Mouse (Mus musculus) thymus, adult 2 months (tissue): Measurements from ENCODE around the gene Trp53rka.
"Not testable (repeated sequence)": the region's sequence is repeated elsewhere in the genome, so short reads cannot be mapped to it uniquely, and the experiment has no call there.

Experiments used
- CTCF ChIP-seq: fragments of 200-500 bp; IDR thresholded peaks from 2 replicates; pipeline ENCODE4 v1.5.1; 2012; ENCODE audit warnings: mild to moderate bottlenecking, control low read depth, low read length, moderate library complexity, borderline replicate concordance; ENCODE audit not compliant: control insufficient read depth, poor library complexity, insufficient read depth; ENCODE audit errors: extremely low read depth
- POLR2A ChIP-seq: fragments of 200-500 bp; IDR thresholded peaks from 2 replicates; pipeline ENCODE4 v1.6.1; 2012; ENCODE audit warnings: mild to moderate bottlenecking, low read length, control low read depth, moderate library complexity; ENCODE audit not compliant: control insufficient read depth, poor library complexity, insufficient read depth; ENCODE audit errors: extremely low read depth

DNA sequence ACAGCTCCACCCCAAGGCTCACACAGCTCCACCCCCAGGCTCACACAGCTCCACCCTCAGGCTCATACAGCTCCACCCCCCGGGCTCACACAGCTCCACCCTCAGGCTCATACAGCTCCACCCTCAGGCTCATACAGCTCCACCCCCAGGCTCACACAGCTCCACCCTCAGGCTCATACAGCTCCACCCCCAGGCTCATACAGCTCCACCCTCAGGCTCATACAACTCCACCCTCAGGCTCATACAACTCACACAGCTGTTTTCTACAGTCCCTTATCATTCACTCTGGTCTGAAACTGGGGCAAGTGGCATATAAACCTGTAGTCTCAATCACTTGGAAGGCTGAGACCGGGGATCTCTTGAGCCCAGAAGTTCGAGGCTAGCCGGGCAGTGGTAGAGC lies 18.4 kb upstream of the Trp53rka start:
- TF ChIP-seq CTCF, POLR2A: not testable (repeated sequence)
